Mouse (Mus musculus): ENCODE measurements around the gene Sod1. TPM values are rescaled to one million over a fixed set of nuclear protein-coding genes. Genes with fewer than 3 reads are reported as not detected.

Gene Sod1
- total and polyA plus RNA-seq, 2 experiments from 2014 or later: 183 to 1,259 TPM

DNA sequence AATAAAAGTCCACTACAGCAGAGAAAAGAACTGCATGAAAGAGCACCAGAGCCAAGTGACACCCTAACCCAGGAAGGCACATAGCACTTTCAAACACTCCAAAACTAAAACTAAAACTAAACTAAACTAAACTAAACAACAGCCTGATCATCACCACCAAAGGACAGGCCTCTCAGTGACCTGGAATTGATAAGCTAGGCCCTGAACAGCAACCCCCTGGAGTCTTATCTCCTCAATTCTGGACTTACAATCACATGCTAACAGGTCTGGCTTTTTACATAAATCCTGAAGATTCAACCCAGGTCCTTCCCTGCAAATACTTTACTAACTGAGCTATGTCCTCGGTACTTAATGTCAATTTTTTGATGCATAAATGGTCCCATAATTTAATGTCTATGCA lies 44.6 kb downstream of the Sod1 start:
- TF ChIP-seq CTCF (IDR thresholded peaks at IDR 0.05): no peak
- no peak overlapping the region for H3K9ac ChIP-seq (replicated peaks; ENCODE audit: low read length, poor library complexity, severe bottlenecking)
- 83% methylated on average over 1 of the region's 1 CpGs for WGBS
- H3K4me2 ChIP-seq (ENCODE audit: low read depth, low read length, poor library complexity, severe bottlenecking): no peak overlapping the region
- no peaks in the 10 kb centered on the region for H3K4me1 ChIP-seq (ENCODE audit: insufficient read depth, low read length)
- no peaks in the 10 kb centered on the region for H3K27me3 ChIP-seq (ENCODE audit: insufficient read depth, low read length)
- ATAC-seq (ENCODE audit: low FRiP score): no peak
- H3K27ac ChIP-seq (ENCODE audit: low read depth, low read length): no peak overlapping the region
- no peak for DNase-seq (ENCODE audit: low spot score)
- H3K4me3 ChIP-seq (ENCODE audit: low read depth, low read length): no peak overlapping the region
- no peaks in the 10 kb centered on the region for H3K9me3 ChIP-seq (ENCODE audit: low read length)
- H3K36me3 ChIP-seq (ENCODE audit: insufficient read depth, low read length): peaks cover 4% of the 10 kb centered on the region; the same call in 1 of the 2 replicates

DNA sequence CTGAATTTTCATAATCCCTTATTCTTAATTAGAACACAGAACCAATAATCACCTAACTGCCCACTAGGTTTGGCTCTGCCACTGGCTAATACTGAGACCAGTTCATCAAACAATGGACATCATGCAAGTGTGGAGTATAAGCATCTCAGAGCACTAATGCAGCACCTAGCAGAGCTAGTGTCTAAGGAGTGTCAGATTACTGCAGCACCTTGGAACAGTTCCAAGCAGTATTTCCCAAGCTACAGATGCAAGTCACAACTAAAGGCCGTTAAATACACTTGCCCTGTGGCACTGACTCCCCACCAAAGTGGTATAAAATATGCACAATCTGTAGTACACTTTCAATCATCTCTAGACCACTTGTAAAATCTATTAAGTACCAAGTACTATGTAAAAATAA lies 46.0 kb downstream of the Sod1 start:
- no peak overlapping the region for H3K4me3 ChIP-seq (ENCODE audit: low read depth, low read length)
- no peak overlapping the region for H3K9ac ChIP-seq (replicated peaks; ENCODE audit: low read length, poor library complexity, severe bottlenecking)
- DNase-seq (ENCODE audit: low spot score) (peak; percentile 21), ATAC-seq (ENCODE audit: low FRiP score) (no peak)
- no peaks in the 10 kb centered on the region for H3K27me3 ChIP-seq (ENCODE audit: insufficient read depth, low read length)
- H3K27ac ChIP-seq (ENCODE audit: low read depth, low read length): no peak overlapping the region
- no peak overlapping the region for H3K4me2 ChIP-seq (ENCODE audit: low read depth, low read length, poor library complexity, severe bottlenecking)
- no peaks in the 10 kb centered on the region for H3K4me1 ChIP-seq (ENCODE audit: insufficient read depth, low read length)
- 14% methylated on average over 1 of the region's 1 CpGs for WGBS
- no peaks in the 10 kb centered on the region for H3K9me3 ChIP-seq (ENCODE audit: low read length)
- TF ChIP-seq CTCF (IDR thresholded peaks at IDR 0.05): no peak
- H3K36me3 ChIP-seq (ENCODE audit: insufficient read depth, low read length): no peaks in the 10 kb centered on the region

DNA sequence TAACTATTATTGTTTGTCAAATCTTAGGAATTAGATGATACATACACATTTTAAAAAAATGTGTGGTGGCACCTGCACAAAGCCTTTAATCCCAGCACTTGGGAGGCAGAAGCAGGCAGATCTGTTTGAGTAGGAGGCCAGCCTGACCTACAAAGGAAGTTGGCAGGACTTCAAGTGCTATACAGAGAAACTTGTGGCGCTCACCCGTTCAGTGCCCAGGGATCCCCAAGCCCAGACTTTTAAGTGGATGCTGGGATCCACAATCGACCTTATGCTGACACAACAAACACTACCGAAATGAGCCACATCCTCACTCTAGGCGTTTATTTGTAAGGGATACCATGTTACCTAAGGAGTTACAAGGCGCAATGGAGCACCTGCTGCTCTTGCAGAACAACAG lies 55.0 kb downstream of the Sod1 start:
- no peaks in the 10 kb centered on the region for H3K27me3 ChIP-seq (ENCODE audit: insufficient read depth, low read length)
- H3K4me2 ChIP-seq (ENCODE audit: low read depth, low read length, poor library complexity, severe bottlenecking): no peak overlapping the region
- WGBS: 85% methylated on average over 6 of the region's 6 CpGs
- no peaks in the 10 kb centered on the region; the same call in 1 of the 2 replicates for H3K4me1 ChIP-seq (ENCODE audit: insufficient read depth, low read length)
- H3K4me3 ChIP-seq (ENCODE audit: low read depth, low read length): no peak overlapping the region
- TF ChIP-seq CTCF (IDR thresholded peaks at IDR 0.05): no peak
- DNase-seq (ENCODE audit: low spot score) (no peak), ATAC-seq (ENCODE audit: low FRiP score) (no peak)
- no peak overlapping the region for H3K27ac ChIP-seq (ENCODE audit: low read depth, low read length)
- H3K36me3 ChIP-seq (ENCODE audit: insufficient read depth, low read length): no peaks in the 10 kb centered on the region
- no peaks in the 10 kb centered on the region for H3K9me3 ChIP-seq (ENCODE audit: low read length)
- H3K9ac ChIP-seq (replicated peaks; ENCODE audit: low read length, poor library complexity, severe bottlenecking): no peak overlapping the region

Other genes with a start within 250 kb of the Sod1 start
- 26.3 and 26.9 TPM in 2 replicates for gene Tiam1, start 77.0 kb upstream of the Sod1 start, total RNA-seq (2014; rRNA removed)
- gene Tiam1, start 77.0 kb upstream of the Sod1 start, polyA plus RNA-seq (2015; fragmentation: Nextera tagmentation; extraction: Ambion mirVana): 15.5 and 17.6 TPM in 2 replicates
- gene Scaf4, start 63.7 kb downstream of the Sod1 start, total RNA-seq (2014; rRNA removed): 10.7 and 25.5 TPM in 2 replicates
- 16.9 and 17.9 TPM in 2 replicates for gene Scaf4, start 63.7 kb downstream of the Sod1 start, polyA plus RNA-seq (2015; fragmentation: Nextera tagmentation; extraction: Ambion mirVana)
- 12.8 and 14.4 TPM in 2 replicates for gene Hunk, start 165.3 kb downstream of the Sod1 start, total RNA-seq (2014; rRNA removed)
- gene Hunk, start 165.3 kb downstream of the Sod1 start, polyA plus RNA-seq (2015; fragmentation: Nextera tagmentation; extraction: Ambion mirVana): 3.2 and 3.9 TPM in 2 replicates

Data from midbrain, postnatal 0 days (tissue).